Mouse (Mus musculus): ENCODE measurements around the gene Mfap5. TPM values are rescaled to one million over a fixed set of nuclear protein-coding genes. Genes with fewer than 3 reads are reported as not detected.

The Mfap5 gene
- 75.9 and 116 TPM in 2 replicates for polyA plus RNA-seq (2012; rRNA removed)

DNA sequence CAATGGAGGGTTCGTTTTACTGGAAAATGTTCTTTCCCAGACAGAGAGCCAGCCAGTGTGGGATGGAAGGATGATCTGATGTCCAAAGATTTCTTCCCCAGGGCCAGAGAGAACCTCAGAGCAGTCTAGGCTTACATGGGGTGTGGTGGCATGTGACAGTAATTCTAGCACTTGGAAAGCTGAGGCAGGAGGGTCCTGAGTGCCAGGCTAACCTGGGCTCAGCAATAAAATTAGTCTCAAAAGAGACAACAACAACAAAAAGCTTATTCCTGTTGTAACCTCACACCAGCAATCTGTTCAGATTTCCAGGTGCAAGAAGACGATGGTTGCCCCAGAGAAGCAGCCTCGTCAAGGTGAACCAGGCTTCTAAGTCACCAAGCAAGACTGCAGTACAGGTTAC is at the start of gene Mfap5:
Mfap5 (plus strand) TSS at position 301 of the 400 bp plus-strand sequence.

DNA sequence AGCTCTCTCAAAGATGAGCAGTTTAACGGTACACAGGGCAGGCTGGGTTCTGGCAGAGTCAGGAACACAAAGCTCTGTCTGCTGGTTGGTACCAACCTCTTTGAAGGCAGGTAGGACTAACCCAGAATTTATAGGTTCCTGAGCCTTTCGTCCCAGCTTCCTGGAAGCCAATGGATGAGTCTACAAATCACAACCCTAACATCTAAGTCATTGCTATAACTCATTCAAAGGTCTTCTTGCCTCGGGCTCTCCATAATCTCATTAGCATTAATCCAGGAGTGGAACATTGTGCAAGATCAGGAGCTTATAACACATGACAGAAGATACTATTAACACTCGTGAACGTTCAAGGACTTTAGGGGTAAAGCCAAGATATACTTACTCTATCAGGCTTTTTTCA is 7.0 kb upstream of the Mfap5 start, which contains the start of gene Rimklb:
Rimklb (minus strand) TSS at position 101 of the 400 bp plus-strand sequence.

DNA sequence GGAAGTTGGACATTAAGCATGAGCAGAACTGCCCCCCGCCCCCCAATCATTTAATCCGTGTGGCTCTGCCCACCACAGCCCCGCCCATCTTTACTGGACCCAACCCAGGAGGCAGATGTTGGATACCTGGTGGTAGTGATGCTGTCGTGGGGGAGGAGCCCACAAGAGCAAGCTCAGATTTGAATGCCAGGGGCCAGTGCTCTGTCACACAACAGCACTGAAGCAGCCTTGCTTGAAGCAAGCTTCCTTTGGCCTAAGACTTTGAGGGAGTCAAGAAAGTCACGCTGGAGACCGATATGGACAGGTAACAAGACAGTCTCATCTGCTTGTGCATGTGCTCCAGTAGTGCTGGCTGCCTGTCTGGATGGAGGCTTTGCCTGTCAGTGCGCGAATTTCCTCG is 48.0 kb downstream of the Mfap5 start, which contains the start of gene Aicda:
Aicda (plus strand) TSS at position 196 of the 400 bp plus-strand sequence.

Other genes starting within 250 kb of the Mfap5 start
- 0.10 and 0.18 TPM in 2 replicates for gene Klrg1, start 223.0 kb upstream of the Mfap5 start, polyA plus RNA-seq (2012; rRNA removed)
- gene M6pr, start 197.1 kb upstream of the Mfap5 start, polyA plus RNA-seq (2012; rRNA removed) = 45.3 and 60.7 TPM in 2 replicates
- gene Phc1, start 165.3 kb upstream of the Mfap5 start, polyA plus RNA-seq (2012; rRNA removed) = 39.4 and 83.3 TPM in 2 replicates
- 7.9 and 8.6 TPM in 2 replicates for gene Rimklb, start 7.1 kb upstream of the Mfap5 start, polyA plus RNA-seq (2012; rRNA removed)
- gene Aicda, start 48.0 kb downstream of the Mfap5 start, polyA plus RNA-seq (2012; rRNA removed) = 0.39 and 0.43 TPM in 2 replicates
- 41.8 and 46.6 TPM in 2 replicates for gene Apobec1, start 96.6 kb downstream of the Mfap5 start, polyA plus RNA-seq (2012; rRNA removed)
- 0.12 TPM in 1 of 2 replicates, not detected in the other for gene Gdf3, start 104.2 kb downstream of the Mfap5 start, polyA plus RNA-seq (2012; rRNA removed)
- 0.34 and 0.73 TPM in 2 replicates for gene Dppa3, start 120.6 kb downstream of the Mfap5 start, polyA plus RNA-seq (2012; rRNA removed)
- gene Nanog, start 201.6 kb downstream of the Mfap5 start, polyA plus RNA-seq (2012; rRNA removed) = 0.06 and 0.12 TPM in 2 replicates

All from ovary, adult 2 months (tissue).